Mouse (Mus musculus) embryonic facial prominence, embryonic 10.5 days (tissue): ENCODE measurements around the gene Anxa2. TPM values are rescaled to one million over a fixed set of nuclear protein-coding genes. Genes with fewer than 3 reads are reported as not detected.
A peak's percentile ranks its signal among the peaks of the same experiment; 100 is the strongest.

Source experiments
- DNase-seq: peaks from one replicate; pipeline ENCODE4 v3.0.0-alpha.2; 2017; ENCODE audit warnings: low spot score
- H3K27ac ChIP-seq: fragments of 300-500 bp; sonication (generic); replicated peaks from 2 replicates; pipeline ENCODE4 v1.5.1; 2016; ENCODE audit warnings: mild to moderate bottlenecking
- H3K27me3 ChIP-seq: fragments of 300-500 bp; sonication (generic); replicated peaks from 2 replicates; pipeline ENCODE4 v1.6.1; 2016; ENCODE audit warnings: low read depth, mild to moderate bottlenecking; ENCODE audit not compliant: poor library complexity, severe bottlenecking
- H3K36me3 ChIP-seq: fragments of 300-500 bp; sonication (generic); replicated peaks from 2 replicates; pipeline ENCODE4 v1.6.1; 2016; ENCODE audit warnings: mild to moderate bottlenecking, moderate library complexity
- H3K4me1 ChIP-seq: fragments of 300-500 bp; sonication (generic); 2 replicates; pipeline ENCODE4 v1.6.1; 2016
- H3K4me3 ChIP-seq: fragments of 300-500 bp; sonication (generic); 2 replicates; pipeline ENCODE4 v1.5.1; 2016; ENCODE audit warnings: mild to moderate bottlenecking, moderate library complexity
- H3K9me3 ChIP-seq: fragments of 300-500 bp; sonication (generic); 2 replicates; pipeline ENCODE4 v1.6.1; 2016; ENCODE audit warnings: mild to moderate bottlenecking
- WGBS: fragments of 180-500 bp; shearing (Covaris S2); methylation state at CpG from one replicate; pipeline ENCODE4 v1.1.7; 2016; 5-methylcytosine and 5-hydroxymethylcytosine counted together
- polyA plus RNA-seq: library from polyadenylated mRNA; unstranded; fragments of >200 nt; fragmentation: Nextera tagmentation; extraction: Ambion mirVana; gene quantifications from 2 replicates; pipeline ENCODE4 v1.2.1, GENCODE M21; 2016

Gene Anxa2
- polyA plus RNA-seq, 1 experiment from 2014 or later: 145 TPM

DNA sequence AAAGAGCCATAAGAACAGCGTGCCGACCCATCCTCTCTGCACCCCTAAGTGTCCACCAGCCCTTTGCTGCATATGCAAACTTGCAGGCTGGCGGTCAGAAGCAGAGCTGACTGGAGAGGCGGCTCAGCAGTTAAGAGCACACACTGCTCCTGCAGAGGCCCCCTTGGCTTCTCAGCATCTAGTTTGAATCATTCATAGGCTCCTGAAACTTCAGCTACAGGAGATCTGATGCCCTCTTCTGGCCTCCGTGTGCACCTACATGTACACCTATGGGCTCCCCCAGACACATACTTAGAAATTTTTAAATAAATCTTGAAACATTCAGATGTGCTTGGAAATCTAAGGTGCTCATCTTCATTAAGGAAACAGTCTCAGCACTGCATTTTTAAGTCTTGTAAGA, 35.6 kb downstream of the Anxa2 start:
- 8% methylated on average over 5 of the region's 5 CpGs for WGBS
- peaks cover 3% of the 10 kb centered on the region; the same call in 1 of the 2 replicates for H3K9me3 ChIP-seq
- H3K27me3 ChIP-seq: no peaks in the 10 kb centered on the region; the same call in 1 of the 2 replicates
- no peak overlapping the region for H3K27ac ChIP-seq
- DNase-seq: peak; percentile 54
- peaks cover 21% of the 10 kb centered on the region for H3K36me3 ChIP-seq
- H3K4me3 ChIP-seq: no peak overlapping the region
- peaks cover 8% of the 10 kb centered on the region for H3K4me1 ChIP-seq

DNA sequence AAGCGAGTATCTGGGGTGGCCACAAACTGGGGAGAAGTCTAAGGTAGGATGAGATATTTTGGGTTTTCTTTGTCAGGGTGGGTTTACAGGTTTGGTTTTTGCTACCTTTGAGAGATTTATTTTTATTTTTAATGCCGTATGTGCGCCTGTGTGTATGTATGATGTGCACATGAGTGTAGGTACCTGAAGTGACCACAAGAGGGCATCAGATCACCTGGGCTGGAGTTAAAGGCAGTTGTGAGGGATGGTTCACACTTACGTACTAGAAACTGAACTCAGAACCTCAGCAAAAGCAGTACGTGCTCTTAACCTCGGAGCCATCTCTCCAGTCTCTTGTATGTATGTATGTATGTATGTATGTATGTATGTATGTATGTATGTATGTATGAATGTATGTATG, 39.4 kb downstream of the Anxa2 start:
- DNase-seq: no peak
- H3K36me3 ChIP-seq: peaks cover 21% of the 10 kb centered on the region
- no peaks in the 10 kb centered on the region for H3K27me3 ChIP-seq
- H3K9me3 ChIP-seq: peaks cover 3% of the 10 kb centered on the region; the same call in 1 of the 2 replicates
- no peak overlapping the region for H3K4me3 ChIP-seq
- H3K27ac ChIP-seq: no peak overlapping the region
- H3K4me1 ChIP-seq: peaks cover 8% of the 10 kb centered on the region
- 96% methylated on average over 6 of the region's 6 CpGs for WGBS

DNA sequence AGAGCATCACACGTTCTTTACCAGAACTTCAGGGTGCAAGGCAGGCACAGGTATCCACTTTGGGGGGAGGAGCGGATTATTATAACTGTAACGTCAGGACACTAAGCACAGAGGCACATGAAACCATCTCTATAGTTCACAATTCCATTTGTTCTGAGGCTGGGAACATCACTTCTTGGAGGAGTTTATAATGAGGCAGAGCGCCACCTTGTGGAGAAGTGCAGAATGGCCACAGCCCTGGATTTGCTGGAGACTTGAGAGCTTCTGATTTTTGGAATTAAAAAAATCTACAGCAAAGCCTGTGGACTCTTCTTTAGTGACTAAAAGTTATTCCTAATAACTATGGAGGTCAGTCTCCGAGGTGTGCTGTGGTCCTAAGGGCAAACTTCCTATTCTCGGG, 49.1 kb downstream of the Anxa2 start:
- 31% methylated on average over 6 of the region's 6 CpGs for WGBS
- Histone ChIP-seq H3K36me3 (no peaks in the 10 kb centered on the region), H3K4me3 (no peak overlapping the region), H3K9me3 (no peaks in the 10 kb centered on the region), H3K27me3 (peaks cover 12% of the 10 kb centered on the region), H3K27ac (no peak overlapping the region), H3K4me1 (no peaks in the 10 kb centered on the region)
- DNase-seq: peak; percentile 74

DNA sequence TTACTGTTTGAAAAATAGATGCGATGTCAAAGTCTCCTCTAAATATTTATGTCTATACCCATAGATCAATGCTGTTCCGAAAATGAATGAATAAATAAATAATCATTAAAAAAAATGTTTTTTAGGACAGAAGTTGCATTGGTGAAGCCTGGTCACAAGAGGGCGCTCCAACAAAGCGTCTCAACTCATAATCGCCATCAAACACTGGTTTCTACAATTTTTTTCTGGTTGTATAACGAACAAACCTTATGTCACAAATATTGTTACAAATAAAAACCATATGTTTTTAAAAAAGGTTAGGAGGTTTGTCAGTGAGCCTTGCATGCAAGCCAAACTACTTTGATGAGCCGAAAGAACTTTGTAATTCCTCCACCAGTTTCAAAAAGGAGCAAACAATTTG, 52.2 kb downstream of the Anxa2 start:
- DNase-seq: peak; percentile 57
- no peaks in the 10 kb centered on the region for H3K9me3 ChIP-seq
- WGBS: 17% methylated on average over 7 of the region's 7 CpGs
- no peak overlapping the region for H3K4me3 ChIP-seq
- no peak overlapping the region for H3K27ac ChIP-seq
- H3K36me3 ChIP-seq: no peaks in the 10 kb centered on the region
- peaks cover 21% of the 10 kb centered on the region for H3K27me3 ChIP-seq
- no peaks in the 10 kb centered on the region for H3K4me1 ChIP-seq

DNA sequence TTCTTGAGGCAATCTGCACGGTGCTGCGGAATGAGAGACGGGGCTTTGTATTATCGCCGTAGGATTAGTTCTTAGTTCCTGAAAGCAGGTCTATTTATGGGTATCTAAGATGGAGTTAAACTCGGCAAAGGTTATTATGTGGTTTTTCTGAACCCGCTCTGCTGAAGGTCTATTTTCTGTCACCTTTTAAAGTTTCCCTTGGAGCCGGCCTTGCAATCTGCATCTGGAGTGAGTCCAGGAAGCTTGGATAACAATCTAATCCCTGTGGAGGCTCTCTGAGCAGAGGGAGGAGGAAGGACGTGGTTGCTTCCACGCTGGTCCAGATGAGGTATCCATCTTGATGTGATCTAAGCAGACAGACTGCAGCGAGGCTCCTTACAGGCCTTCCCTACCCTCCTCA, 53.8 kb downstream of the Anxa2 start:
- Histone ChIP-seq H3K27ac (no peak overlapping the region), H3K4me3 (no peak overlapping the region), H3K4me1 (no peaks in the 10 kb centered on the region), H3K36me3 (no peaks in the 10 kb centered on the region), H3K9me3 (no peaks in the 10 kb centered on the region), H3K27me3 (peaks cover 21% of the 10 kb centered on the region)
- no peak for DNase-seq
- WGBS: 60% methylated on average over 11 of the region's 11 CpGs

DNA sequence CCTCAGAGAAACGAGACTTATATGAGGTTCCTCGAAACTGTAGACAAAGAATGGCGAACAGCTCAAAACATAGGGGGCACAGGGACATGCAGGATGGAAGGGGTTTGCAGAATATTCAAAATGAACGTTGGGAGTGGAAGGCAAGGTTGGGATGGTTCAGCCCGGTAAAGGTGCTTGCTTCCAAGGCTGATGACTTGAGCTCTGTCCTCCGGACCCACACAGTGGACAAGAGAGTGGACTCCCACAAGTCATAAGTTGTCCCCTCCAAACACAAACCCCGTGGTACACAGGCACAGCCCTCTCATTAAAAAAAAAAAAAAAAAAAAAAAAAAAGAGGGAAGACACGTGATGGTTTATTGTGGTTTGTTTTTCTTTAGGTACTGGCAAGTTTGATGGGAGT, 54.6 kb downstream of the Anxa2 start:
- Histone ChIP-seq H3K9me3 (no peaks in the 10 kb centered on the region), H3K4me3 (no peak overlapping the region), H3K27me3 (peaks cover 21% of the 10 kb centered on the region), H3K27ac (no peak overlapping the region), H3K4me1 (no peaks in the 10 kb centered on the region), H3K36me3 (no peaks in the 10 kb centered on the region)
- DNase-seq: no peak
- WGBS: 78% methylated on average over 8 of the region's 8 CpGs

DNA sequence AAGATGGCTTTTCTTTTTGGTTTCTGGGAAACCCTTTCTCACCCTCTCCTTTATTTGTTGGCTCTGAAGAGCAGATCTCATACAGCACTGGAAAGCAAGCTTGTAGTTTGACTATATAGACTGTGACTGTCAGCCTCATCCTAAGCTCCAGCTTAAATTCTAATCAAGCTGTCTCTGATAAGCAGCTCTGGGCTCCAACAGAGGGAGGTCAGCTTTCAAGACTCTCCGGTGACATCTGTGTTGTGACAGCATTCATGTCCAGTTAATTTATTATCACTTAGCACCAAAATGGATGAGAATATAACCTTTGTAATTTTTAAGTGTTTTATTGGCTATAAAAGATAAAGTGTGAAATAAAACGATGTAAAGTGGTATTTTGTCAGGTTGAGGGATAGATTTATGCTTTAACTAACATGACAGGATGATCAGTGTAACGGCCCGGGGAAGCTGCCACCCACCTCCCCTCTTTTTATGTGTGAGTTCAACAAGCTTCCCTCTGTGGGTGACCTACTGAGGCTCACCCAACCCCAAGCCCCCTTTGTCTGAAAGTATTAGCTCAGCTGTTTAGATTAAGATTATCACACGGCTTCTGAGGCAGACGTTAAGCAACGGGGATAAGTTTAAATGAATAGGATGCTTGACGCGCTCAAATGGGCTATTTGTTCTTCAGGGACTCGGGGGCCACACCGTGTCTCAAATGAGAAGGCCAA, 58.6 kb downstream of the Anxa2 start:
- 55% methylated on average over 11 of the region's 11 CpGs for WGBS
- Histone ChIP-seq H3K4me3 (no peak overlapping the region), H3K27me3 (peaks cover 19% of the 10 kb centered on the region; the same call in 1 of the 2 replicates), H3K4me1 (no peaks in the 10 kb centered on the region), H3K36me3 (no peaks in the 10 kb centered on the region), H3K9me3 (no peaks in the 10 kb centered on the region), H3K27ac (no peak overlapping the region)
- no peak for DNase-seq

DNA sequence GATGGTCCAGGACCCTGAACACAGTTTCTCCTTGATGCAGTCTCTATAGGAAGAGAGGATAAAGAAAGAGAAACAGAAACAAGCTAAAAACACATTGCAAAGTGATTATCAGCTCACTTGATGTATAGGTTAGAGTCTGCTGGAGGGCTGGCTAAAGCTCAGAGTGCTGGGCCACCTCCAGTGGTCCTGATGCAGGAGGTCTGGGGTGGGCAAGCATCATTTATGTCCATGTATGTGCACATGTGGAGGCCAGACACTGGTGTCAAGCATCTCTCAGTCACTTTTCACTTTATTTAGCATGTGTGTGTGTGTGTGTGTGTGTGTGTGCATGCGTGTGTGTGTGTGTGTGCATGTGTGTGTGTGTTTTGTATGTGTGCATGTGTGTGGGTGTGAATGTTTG, 59.3 kb downstream of the Anxa2 start:
- DNase-seq: no peak
- Histone ChIP-seq H3K9me3 (no peaks in the 10 kb centered on the region), H3K4me1 (no peaks in the 10 kb centered on the region), H3K4me3 (no peak overlapping the region), H3K27me3 (peaks cover 12% of the 10 kb centered on the region; the same call in 1 of the 2 replicates), H3K36me3 (no peaks in the 10 kb centered on the region), H3K27ac (no peak overlapping the region)
- WGBS: 76% methylated on average over 1 of the region's 1 CpGs

DNA sequence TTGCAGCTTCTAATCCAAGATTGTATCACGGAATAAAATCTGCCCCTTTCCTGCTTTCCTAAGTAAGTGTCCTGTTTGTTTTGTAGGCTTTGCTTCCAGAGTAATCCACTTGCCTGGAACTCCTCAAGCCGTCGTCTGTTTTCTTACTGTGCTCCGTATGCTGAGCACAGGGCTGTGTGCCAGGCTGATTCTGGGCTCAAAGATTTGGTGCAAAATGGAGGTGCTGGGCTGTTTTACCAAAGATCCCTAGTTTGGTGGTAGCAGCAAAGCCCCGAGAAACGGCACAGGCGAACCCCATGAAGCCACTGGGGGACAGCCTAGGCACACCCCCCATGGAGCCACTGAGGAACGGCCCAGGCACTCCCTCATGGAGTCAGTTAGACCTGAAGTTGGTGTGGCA, 60.8 kb downstream of the Anxa2 start:
- no peak for DNase-seq
- Histone ChIP-seq H3K27me3 (0 out of 2 replicates have a peak, but pooled peaks cover 5% of the 10 kb centered on the region), H3K9me3 (no peaks in the 10 kb centered on the region), H3K4me1 (no peaks in the 10 kb centered on the region), H3K4me3 (no peak overlapping the region), H3K36me3 (no peaks in the 10 kb centered on the region), H3K27ac (no peak overlapping the region)
- 76% methylated on average over 8 of the region's 8 CpGs for WGBS

DNA sequence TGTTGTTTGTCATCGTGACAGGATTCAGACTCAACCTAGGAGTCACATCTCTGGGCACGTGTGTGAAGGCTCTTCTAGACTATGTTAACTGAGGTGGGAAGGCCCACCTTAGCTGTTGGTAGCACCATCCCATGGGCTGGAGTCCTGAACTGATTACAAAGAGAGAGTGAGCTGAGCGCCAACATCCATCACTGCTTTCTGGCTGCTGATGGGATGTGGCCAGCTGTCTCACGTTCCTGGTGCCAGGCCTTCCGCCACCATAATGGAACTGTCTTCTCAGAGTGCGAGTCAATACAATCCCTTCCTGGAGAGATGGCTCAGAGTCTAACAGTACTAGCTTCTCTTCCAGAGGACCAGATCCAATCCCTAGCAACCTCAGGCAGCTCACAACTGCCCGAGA, 62.0 kb downstream of the Anxa2 start:
- DNase-seq: no peak
- no peaks in the 10 kb centered on the region for H3K4me1 ChIP-seq
- H3K27ac ChIP-seq: no peak overlapping the region
- H3K27me3 ChIP-seq: 0 out of 2 replicates have a peak, but pooled peaks cover 5% of the 10 kb centered on the region
- H3K36me3 ChIP-seq: no peaks in the 10 kb centered on the region
- WGBS: 88% methylated on average over 7 of the region's 7 CpGs
- H3K9me3 ChIP-seq: no peaks in the 10 kb centered on the region
- no peak overlapping the region for H3K4me3 ChIP-seq

DNA sequence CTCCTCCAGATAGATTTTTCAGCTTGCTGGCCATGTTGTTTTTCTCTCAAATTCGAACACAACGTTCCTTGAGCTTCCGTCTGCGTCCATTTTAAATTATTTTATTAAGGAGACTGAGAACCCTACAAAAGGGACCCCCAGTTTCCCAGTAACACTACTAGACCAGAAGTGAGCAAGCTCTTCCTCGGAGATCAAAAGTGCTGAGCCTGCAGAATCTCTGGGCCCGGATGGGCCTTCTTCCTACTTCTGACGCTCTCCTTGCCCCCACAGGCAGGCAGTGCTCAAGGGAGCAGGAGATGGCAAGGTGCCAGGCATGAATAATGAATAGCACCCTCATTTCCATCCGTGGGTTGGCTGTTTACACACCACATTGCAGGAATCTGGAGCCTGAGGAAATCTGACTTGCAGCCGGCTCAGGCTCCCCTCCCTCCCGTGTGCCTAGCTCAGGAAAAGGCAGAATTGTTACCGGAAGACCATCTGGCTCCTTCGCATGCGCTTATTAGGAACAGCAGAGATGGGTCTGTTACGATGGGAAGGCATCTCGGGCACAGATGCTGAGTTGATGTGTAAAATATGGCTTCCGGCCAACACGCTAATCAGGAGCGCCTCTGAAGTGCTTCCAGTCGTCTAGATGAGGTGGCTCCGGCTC, 64.1 kb downstream of the Anxa2 start:
- WGBS: 85% methylated on average over 20 of the region's 20 CpGs
- H3K27ac ChIP-seq: no peak overlapping the region
- H3K36me3 ChIP-seq: no peaks in the 10 kb centered on the region
- H3K27me3 ChIP-seq: 0 out of 2 replicates have a peak, but pooled peaks cover 5% of the 10 kb centered on the region
- no peaks in the 10 kb centered on the region for H3K9me3 ChIP-seq
- 0 out of 2 replicates have a peak, but pooled peaks cover 4% of the 10 kb centered on the region for H3K4me1 ChIP-seq
- DNase-seq: no peak
- no peak overlapping the region for H3K4me3 ChIP-seq
